Mouse (Mus musculus): Measurements from ENCODE around the gene Frmd4b. TPM values are rescaled to one million over a fixed set of nuclear protein-coding genes. Genes with fewer than 3 reads are reported as not detected.
A peak's percentile ranks its signal among the peaks of the same experiment; 100 is the strongest.

Gene Frmd4b
- polyA plus RNA-seq, 1 experiment from 2014 or later, result 38.2 TPM

DNA sequence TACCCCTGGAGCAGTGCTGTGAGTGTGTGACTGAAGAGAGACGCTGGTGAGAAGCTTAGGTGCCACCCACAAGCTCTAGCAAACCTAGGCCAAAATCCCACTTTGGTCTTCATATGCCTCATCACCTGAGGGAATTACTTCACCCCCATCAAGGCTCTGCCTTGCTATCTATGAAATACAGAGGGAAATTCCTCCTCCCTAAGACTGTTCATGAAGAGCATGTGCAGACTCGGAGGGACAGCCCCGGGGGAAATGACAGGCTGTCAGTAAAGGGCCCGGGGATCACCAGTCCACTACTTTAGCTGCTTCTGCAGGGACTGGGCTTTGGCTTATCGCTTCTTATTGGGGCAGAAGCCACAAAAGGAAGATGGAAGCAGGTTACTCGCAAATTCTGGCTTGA lies 108.9 kb downstream of the Frmd4b start:
- Histone ChIP-seq H3K27me3 (replicated peaks; ENCODE audit: control insufficient read depth, insufficient read depth, low read length) (no peaks in the 10 kb centered on the region), H3K4me1 (ENCODE audit: control insufficient read depth, insufficient read depth, low read length) (peaks cover 7% of the 10 kb centered on the region; the same call in 1 of the 2 replicates), H3K9ac (ENCODE audit: low read length) (no peak overlapping the region), H3K27ac (ENCODE audit: low read depth, low read length) (no peak overlapping the region), H3K9me3 (replicated peaks; ENCODE audit: control insufficient read depth, low read length) (no peaks in the 10 kb centered on the region), H3K4me2 (ENCODE audit: low read length) (no peak overlapping the region), H3K36me3 (ENCODE audit: control insufficient read depth, insufficient read depth, low read length) (no peaks in the 10 kb centered on the region), H3K4me3 (ENCODE audit: low read depth, low read length) (no peak overlapping the region)
- WGBS, result 82% methylated on average over 6 of the region's 6 CpGs
- DNase-seq (ENCODE audit: low spot score) (no peak), ATAC-seq (no peak)

DNA sequence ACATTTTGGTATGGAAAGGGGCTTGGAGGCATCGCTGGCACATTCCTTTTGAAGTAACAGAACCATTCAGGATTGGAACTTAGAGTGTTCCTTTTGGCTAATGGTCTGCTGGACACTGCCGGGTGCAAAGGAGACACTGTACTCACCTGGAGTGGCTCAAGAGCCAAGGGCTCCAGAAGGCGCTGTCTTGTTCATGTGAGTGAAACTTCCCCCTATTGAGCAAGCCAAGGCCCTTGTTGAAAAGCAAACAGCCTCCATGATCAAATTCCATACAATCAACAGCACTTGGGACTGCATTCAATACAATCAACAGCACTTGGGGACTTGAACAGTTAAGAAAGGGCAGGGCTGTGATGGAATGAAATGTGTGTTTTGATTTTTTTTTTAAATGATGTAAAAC lies 109.4 kb downstream of the Frmd4b start:
- H3K9me3 ChIP-seq (replicated peaks; ENCODE audit: control insufficient read depth, low read length), result no peaks in the 10 kb centered on the region
- DNase-seq (ENCODE audit: low spot score) (no peak), ATAC-seq (no peak)
- H3K4me3 ChIP-seq (ENCODE audit: low read depth, low read length), result no peak overlapping the region
- H3K27me3 ChIP-seq (replicated peaks; ENCODE audit: control insufficient read depth, insufficient read depth, low read length), result no peaks in the 10 kb centered on the region
- no peak overlapping the region for H3K9ac ChIP-seq (ENCODE audit: low read length)
- WGBS, result 98% methylated on average over 3 of the region's 3 CpGs
- H3K27ac ChIP-seq (ENCODE audit: low read depth, low read length), result no peak overlapping the region
- H3K36me3 ChIP-seq (ENCODE audit: control insufficient read depth, insufficient read depth, low read length), result no peaks in the 10 kb centered on the region
- H3K4me1 ChIP-seq (ENCODE audit: control insufficient read depth, insufficient read depth, low read length), result peaks cover 7% of the 10 kb centered on the region; the same call in 1 of the 2 replicates
- H3K4me2 ChIP-seq (ENCODE audit: low read length), result no peak overlapping the region

DNA sequence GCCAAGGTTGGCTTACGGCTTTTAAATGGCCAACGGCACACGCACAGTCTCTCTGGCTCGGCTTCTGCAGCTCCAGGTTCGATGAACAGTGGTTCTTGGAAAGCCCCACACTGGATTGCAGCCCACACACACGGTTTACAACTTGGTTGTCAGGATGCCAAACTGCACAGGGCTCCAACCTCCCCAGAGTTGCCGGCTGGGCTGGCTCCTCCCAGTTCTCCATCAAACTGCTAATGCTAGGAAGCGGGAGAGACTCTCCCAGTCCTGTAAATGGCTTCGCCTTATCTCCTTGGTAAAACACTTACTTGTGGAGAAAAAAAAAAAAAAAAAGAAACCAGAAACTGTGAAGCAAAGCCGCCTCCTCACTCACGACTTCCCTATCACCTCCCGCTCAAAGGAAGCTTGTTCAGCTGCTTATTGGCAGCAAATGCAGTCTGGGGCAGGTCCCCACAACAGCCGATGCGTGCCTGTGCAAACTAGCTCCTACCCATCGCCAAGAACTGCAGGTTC lies 111.1 kb downstream of the Frmd4b start:
- ATAC-seq (peak; percentile 92), DNase-seq (ENCODE audit: low spot score) (peak; percentile 95)
- Histone ChIP-seq H3K27me3 (replicated peaks; ENCODE audit: control insufficient read depth, insufficient read depth, low read length) (no peaks in the 10 kb centered on the region), H3K4me1 (ENCODE audit: control insufficient read depth, insufficient read depth, low read length) (peaks cover 7% of the 10 kb centered on the region; the same call in 1 of the 2 replicates), H3K27ac (ENCODE audit: low read depth, low read length) (no peak overlapping the region), H3K36me3 (ENCODE audit: control insufficient read depth, insufficient read depth, low read length) (no peaks in the 10 kb centered on the region), H3K9me3 (replicated peaks; ENCODE audit: control insufficient read depth, low read length) (no peaks in the 10 kb centered on the region), H3K4me2 (ENCODE audit: low read length) (0 out of 2 replicates have a peak overlapping the region, but pooled peaks have one; percentile 1), H3K9ac (ENCODE audit: low read length) (no peak overlapping the region), H3K4me3 (ENCODE audit: low read depth, low read length) (no peak overlapping the region)
- WGBS, result 39% methylated on average over 15 of the region's 15 CpGs

DNA sequence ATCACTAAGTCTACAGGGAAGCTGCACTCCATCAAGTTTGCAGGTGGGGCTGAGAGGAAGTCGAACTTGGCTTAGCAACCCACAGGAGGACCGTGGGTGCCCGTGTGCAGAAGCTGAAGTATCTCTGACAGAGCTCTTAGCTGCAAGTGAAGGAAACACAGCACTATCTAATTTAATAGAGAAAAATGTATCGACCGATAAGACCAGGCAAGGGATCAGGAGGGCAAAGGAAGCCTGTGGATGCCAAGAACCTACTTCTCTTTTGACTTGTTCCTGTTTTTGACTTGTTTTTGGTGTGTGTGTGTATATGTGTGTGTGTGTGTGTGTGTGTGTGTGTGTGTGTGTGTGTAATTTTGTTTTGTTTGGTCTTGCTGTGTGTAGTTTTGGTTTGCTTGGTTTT lies 112.7 kb downstream of the Frmd4b start:
- peaks cover 7% of the 10 kb centered on the region; the same call in 1 of the 2 replicates for H3K4me1 ChIP-seq (ENCODE audit: control insufficient read depth, insufficient read depth, low read length)
- H3K9ac ChIP-seq (ENCODE audit: low read length), result no peak overlapping the region
- WGBS, result 87% methylated on average over 5 of the region's 5 CpGs
- no peak overlapping the region for H3K27ac ChIP-seq (ENCODE audit: low read depth, low read length)
- H3K4me2 ChIP-seq (ENCODE audit: low read length), result no peak overlapping the region
- H3K36me3 ChIP-seq (ENCODE audit: control insufficient read depth, insufficient read depth, low read length), result no peaks in the 10 kb centered on the region
- DNase-seq (ENCODE audit: low spot score) (no peak), ATAC-seq (no peak)
- no peaks in the 10 kb centered on the region for H3K9me3 ChIP-seq (replicated peaks; ENCODE audit: control insufficient read depth, low read length)
- no peak overlapping the region for H3K4me3 ChIP-seq (ENCODE audit: low read depth, low read length)
- H3K27me3 ChIP-seq (replicated peaks; ENCODE audit: control insufficient read depth, insufficient read depth, low read length), result no peaks in the 10 kb centered on the region

DNA sequence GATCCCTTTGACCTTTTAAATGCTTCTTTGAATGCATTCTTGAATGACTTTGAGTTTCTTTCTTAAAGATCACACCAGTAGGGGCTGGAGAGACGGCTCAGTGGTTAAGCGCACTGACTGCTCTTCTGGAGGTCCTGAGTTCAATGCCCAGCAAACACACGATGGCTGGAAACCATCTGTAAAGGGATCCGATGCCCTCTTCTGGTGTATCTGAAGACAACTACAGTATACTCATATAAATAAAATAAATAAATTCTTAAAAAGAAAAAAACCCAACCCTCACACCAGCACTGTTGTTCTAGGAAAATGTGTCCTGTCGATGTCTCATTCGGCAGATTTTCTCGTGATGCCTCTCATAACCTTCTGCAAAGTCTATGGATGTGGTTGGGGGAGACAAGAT lies 116.3 kb downstream of the Frmd4b start:
- Histone ChIP-seq H3K36me3 (ENCODE audit: control insufficient read depth, insufficient read depth, low read length) (no peaks in the 10 kb centered on the region), H3K27ac (ENCODE audit: low read depth, low read length) (no peak overlapping the region), H3K4me3 (ENCODE audit: low read depth, low read length) (no peak overlapping the region), H3K27me3 (replicated peaks; ENCODE audit: control insufficient read depth, insufficient read depth, low read length) (no peaks in the 10 kb centered on the region), H3K9me3 (replicated peaks; ENCODE audit: control insufficient read depth, low read length) (no peaks in the 10 kb centered on the region), H3K4me2 (ENCODE audit: low read length) (no peak overlapping the region), H3K9ac (ENCODE audit: low read length) (no peak overlapping the region), H3K4me1 (ENCODE audit: control insufficient read depth, insufficient read depth, low read length) (peaks cover 3% of the 10 kb centered on the region; the same call in 1 of the 2 replicates)
- 87% methylated on average over 7 of the region's 7 CpGs for WGBS
- DNase-seq (ENCODE audit: low spot score) (no peak), ATAC-seq (no peak)

DNA sequence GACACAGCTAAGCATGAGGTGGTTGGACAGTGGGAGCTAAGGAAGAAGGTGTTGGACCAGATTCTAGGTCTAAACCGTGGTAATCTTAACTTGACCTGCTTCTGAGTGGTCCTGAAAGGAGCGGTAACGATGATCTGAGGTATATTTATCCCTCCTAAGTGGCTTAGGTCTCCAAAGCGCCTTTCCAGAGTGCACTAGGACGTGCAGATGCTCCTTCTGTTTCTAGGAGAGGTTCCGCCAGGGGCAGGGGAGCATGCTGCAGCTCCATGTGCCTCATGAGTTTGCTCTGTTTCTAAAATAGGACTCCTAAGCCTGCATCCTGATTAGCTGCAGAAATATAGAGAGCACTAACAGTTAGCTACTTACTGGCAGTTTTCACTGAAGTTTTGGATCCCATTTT lies 117.1 kb downstream of the Frmd4b start:
- WGBS, result 86% methylated on average over 6 of the region's 6 CpGs
- Histone ChIP-seq H3K36me3 (ENCODE audit: control insufficient read depth, insufficient read depth, low read length) (no peaks in the 10 kb centered on the region), H3K27ac (ENCODE audit: low read depth, low read length) (no peak overlapping the region), H3K9ac (ENCODE audit: low read length) (no peak overlapping the region), H3K4me1 (ENCODE audit: control insufficient read depth, insufficient read depth, low read length) (peaks cover under 1% of the 10 kb centered on the region; the same call in 1 of the 2 replicates), H3K27me3 (replicated peaks; ENCODE audit: control insufficient read depth, insufficient read depth, low read length) (no peaks in the 10 kb centered on the region), H3K4me2 (ENCODE audit: low read length) (no peak overlapping the region), H3K4me3 (ENCODE audit: low read depth, low read length) (no peak overlapping the region), H3K9me3 (replicated peaks; ENCODE audit: control insufficient read depth, low read length) (no peaks in the 10 kb centered on the region)
- no peak for ATAC-seq
- DNase-seq (ENCODE audit: low spot score), result no peak

DNA sequence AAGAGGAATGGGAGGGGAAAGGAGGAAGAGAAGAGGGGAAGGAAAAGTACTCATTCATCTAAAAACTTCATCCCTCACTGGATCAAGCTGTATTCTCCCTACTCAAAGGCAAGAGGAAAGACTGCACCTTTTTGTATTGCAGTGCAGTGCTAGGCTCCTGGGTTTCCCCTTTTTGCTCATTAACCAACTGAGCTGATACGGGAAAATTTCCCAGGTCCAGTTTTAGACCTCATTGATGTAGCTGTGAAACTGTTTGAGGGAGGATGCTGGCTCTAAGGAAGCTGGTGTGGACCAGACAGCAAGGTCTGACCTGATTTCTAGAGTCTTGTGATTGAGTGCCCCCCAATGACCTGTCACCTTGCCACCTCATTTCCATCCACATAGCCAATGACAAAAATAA lies 121.3 kb downstream of the Frmd4b start:
- H3K4me3 ChIP-seq (ENCODE audit: low read depth, low read length), result no peak overlapping the region
- H3K9me3 ChIP-seq (replicated peaks; ENCODE audit: control insufficient read depth, low read length), result no peaks in the 10 kb centered on the region
- H3K27me3 ChIP-seq (replicated peaks; ENCODE audit: control insufficient read depth, insufficient read depth, low read length), result no peaks in the 10 kb centered on the region
- no peak overlapping the region for H3K9ac ChIP-seq (ENCODE audit: low read length)
- 57% methylated on average over 1 of the region's 1 CpGs for WGBS
- no peaks in the 10 kb centered on the region for H3K4me1 ChIP-seq (ENCODE audit: control insufficient read depth, insufficient read depth, low read length)
- DNase-seq (ENCODE audit: low spot score) (no peak), ATAC-seq (no peak)
- no peak overlapping the region for H3K27ac ChIP-seq (ENCODE audit: low read depth, low read length)
- H3K36me3 ChIP-seq (ENCODE audit: control insufficient read depth, insufficient read depth, low read length), result no peaks in the 10 kb centered on the region
- no peak overlapping the region for H3K4me2 ChIP-seq (ENCODE audit: low read length)

DNA sequence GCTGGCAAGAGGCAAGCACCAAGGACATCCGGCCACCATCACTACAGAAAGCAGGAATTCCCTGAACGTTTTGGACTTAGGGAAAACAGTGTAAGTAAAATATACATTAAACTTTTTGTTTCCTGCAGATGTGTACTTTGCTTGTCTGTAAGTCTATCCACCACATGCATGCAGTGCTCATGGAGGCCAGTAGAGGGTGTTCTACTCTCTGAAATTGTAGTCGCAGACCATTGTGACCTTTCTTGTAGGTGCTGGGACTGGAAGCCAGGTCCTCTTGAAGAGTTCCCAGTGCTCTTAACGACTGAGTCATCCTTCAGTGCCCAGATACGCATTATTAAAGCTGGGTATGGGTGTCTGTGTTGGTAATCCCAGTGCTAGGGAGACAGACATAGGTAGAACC lies 126.3 kb downstream of the Frmd4b start:
- Histone ChIP-seq H3K9me3 (replicated peaks; ENCODE audit: control insufficient read depth, low read length) (no peaks in the 10 kb centered on the region), H3K4me2 (ENCODE audit: low read length) (no peak overlapping the region), H3K27me3 (replicated peaks; ENCODE audit: control insufficient read depth, insufficient read depth, low read length) (no peaks in the 10 kb centered on the region), H3K36me3 (ENCODE audit: control insufficient read depth, insufficient read depth, low read length) (no peaks in the 10 kb centered on the region), H3K27ac (ENCODE audit: low read depth, low read length) (no peak overlapping the region), H3K4me1 (ENCODE audit: control insufficient read depth, insufficient read depth, low read length) (peaks cover 16% of the 10 kb centered on the region), H3K9ac (ENCODE audit: low read length) (no peak overlapping the region), H3K4me3 (ENCODE audit: low read depth, low read length) (no peak overlapping the region)
- WGBS, result 90% methylated on average over 5 of the region's 5 CpGs
- DNase-seq (ENCODE audit: low spot score), result no peak
- ATAC-seq, result no peak

DNA sequence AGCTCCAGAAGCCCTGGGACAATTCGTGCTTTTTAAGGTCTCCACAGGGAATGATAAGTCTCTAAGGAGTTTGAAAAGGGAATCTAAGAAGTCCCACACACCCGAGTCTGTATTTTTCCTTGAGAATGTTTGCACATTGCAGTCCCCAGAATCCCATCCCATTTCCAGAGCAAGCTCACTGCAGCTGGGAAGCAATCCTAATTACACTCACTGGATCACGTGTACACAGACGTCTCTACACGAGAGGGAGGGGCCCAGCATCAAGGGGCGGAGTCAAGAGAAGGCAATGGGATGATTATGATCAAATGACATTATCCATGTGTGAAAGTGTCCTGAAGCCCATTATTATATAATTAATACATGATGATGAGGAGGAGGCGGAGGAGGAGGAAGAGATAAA lies 128.5 kb downstream of the Frmd4b start:
- peak overlapping the region; percentile 95; the same call in 1 of the 2 replicates for H3K4me2 ChIP-seq (ENCODE audit: low read length)
- H3K36me3 ChIP-seq (ENCODE audit: control insufficient read depth, insufficient read depth, low read length), result no peaks in the 10 kb centered on the region
- H3K9ac ChIP-seq (ENCODE audit: low read length), result no peak overlapping the region
- H3K27me3 ChIP-seq (replicated peaks; ENCODE audit: control insufficient read depth, insufficient read depth, low read length), result no peaks in the 10 kb centered on the region
- DNase-seq (ENCODE audit: low spot score), result peak; percentile 47
- peaks cover 16% of the 10 kb centered on the region for H3K4me1 ChIP-seq (ENCODE audit: control insufficient read depth, insufficient read depth, low read length)
- WGBS, result 28% methylated on average over 7 of the region's 7 CpGs
- no peak overlapping the region for H3K4me3 ChIP-seq (ENCODE audit: low read depth, low read length)
- no peak overlapping the region for H3K27ac ChIP-seq (ENCODE audit: low read depth, low read length)
- no peaks in the 10 kb centered on the region for H3K9me3 ChIP-seq (replicated peaks; ENCODE audit: control insufficient read depth, low read length)
- peak; percentile 48 for ATAC-seq
